Mouse (Mus musculus): ENCODE measurements around the gene Klhl32.
A peak's percentile ranks its signal among the peaks of the same experiment; 100 is the strongest.
"Not testable (repeated sequence)": the region's sequence is repeated elsewhere in the genome, so short reads cannot be mapped to it uniquely, and the experiment has no call there.

Klhl32 gene

DNA sequence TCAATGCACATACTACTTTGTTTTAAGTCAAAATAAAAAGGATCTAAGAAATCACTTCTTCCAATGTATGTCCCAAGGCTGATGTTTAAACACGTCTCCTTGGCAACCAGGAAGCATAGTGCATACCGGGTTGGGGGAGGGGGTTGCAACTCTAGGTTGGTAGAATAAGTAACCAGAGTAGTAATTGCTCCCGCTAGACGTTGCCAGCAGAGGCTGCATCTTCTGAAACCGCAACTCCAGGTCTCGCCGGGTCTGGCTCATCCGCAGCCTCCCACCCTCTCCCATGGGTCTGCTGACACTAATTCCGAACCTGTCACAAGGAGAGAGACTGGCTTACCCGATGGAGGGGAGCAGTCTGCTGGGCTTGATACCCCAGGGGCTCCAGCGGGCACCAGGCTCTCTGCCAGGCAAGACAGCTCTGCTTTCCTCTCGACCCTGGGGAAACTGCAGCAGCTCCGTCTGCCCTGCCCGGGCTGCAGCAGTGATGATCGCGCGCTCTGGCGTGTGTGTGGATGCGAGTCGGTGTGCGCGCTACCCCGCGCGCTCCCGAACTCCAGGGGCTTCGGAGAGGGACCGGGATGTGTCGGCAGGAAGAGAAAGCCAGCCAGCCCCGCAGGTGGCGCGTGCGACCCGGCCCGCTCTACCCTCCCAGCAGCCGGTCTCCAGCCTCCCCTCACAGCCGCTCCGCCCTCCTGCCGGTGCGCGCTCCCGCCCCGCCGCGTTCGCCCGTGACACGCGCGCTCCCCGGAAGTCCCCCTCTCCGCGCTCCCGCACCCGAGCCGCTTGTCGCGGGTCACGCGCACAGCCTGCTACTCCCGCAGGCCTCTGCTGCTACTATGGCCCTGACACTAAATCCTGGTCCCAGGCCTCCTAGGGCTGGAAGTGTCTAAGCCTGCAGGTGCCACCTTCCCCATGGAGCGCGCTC lies at the start of gene Klhl32:
Gene Klhl32, minus strand, starts transcription at position 724 of the 925 bp plus-strand sequence.
- peak; percentile 82 for DNase-seq

DNA sequence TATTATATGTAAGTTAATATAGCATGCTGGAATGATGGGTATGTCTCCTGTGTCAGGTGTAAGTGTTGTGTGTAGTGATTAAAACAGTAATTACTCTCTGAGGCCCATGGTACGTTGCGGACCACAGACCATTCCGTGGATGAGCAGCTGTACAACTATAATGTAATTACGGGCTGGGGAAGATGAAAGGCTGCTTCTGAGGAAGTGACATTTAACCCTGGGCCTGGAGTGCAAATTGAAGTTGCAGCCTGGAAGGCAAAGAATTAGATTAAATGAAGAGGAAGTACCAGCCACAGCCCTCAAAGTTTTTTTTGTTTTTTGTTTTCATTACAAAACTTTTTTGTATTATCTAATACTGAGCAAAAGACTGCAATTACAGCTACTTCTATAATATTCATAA lies 48.2 kb upstream of the Klhl32 start:
- no peak for DNase-seq

DNA sequence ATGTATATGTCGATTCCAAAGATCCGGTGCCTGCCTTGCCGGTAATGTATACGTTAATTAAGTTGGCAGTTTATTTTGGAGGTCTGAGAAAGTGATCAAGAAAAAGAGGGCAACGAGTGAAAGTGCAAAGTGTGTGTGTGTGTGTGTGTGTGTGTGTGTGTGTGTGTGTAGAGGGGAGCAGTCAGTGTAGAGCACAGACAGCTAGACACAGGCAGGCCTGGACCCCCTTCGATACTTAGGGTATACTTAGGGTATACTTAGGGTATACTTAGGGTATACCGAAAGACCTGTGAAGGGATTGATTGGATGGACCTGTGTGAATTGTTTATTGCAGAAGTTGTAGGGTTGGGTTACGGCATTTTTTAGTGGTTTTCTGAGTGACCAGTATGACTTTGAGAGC lies 47.7 kb upstream of the Klhl32 start:
- no peak for DNase-seq

DNA sequence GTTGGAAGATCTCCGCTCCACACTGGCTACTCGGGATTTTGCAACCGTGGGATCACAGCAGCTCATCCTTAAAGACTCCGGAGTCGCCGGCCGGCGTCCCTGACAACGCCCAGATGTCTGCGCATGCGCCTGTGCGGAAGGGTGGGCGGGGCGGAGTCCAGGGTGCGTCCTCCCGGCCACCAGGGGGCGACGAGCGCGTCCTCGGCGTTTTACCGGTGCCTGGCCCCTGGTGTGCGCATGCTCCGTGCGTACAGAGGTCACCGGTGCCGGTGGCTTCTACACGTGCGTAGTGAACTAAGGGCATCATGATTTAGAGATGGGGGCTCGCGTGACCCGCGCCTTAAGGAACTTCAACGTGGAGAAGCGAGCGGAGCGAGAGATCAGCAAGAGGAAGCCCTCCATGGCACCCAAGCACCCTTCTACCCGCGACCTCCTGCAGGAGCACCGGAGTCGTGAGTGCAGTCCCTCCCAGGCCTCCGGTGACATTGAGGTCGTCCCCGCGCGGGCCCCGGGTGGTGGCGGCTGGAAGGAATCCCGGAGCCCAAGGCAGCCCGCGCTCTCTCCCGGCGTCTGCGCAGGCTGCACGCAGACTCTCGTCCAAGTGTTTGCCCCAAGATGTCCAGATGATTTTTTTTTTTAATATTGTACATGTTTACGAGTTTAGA lies 47.1 kb upstream of the Klhl32 start, which contains the start of gene Ndufaf4:
Gene Ndufaf4, plus strand, starts transcription at position 233 of the 665 bp plus-strand sequence.
- peak; percentile 100 for DNase-seq

DNA sequence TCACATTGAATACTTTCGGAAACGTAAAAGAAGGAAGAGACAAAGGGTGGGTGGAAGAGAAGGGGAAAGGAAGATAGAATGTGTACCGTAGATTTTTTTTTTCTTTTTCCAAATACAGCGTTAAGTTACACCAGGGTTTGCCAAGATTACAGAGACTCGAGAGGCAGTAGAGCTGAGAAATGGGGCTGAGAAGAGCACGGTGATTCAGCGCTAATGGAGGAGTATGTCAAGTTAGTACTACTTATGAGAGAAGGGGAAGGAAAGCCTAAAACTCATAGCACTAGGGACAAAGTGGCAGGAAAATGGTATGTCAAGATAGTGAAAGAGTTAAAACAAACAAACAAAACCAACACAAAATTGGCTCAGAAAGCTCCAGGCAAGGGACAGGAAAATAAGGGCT lies 46.4 kb upstream of the Klhl32 start:
- no peak for DNase-seq

DNA sequence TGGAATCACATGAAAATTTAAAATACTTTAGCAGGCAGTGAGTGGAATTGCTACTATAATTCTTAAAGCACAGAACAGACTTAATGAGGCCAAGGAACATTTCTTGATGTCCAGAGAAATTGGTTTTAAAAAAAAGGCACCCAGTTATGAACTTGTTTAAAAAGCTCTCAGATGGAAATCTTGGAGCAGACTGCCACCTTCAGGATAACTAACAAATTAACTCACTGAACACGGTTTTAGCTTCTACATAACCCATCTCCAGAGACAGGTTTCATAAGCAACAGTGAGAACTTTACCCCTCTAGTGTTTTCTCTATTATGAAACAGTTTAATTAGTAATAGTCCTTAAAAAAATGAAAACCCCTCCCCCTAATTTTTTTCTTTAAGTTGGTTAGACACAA lies 45.9 kb upstream of the Klhl32 start:
- DNase-seq, result no peak

DNA sequence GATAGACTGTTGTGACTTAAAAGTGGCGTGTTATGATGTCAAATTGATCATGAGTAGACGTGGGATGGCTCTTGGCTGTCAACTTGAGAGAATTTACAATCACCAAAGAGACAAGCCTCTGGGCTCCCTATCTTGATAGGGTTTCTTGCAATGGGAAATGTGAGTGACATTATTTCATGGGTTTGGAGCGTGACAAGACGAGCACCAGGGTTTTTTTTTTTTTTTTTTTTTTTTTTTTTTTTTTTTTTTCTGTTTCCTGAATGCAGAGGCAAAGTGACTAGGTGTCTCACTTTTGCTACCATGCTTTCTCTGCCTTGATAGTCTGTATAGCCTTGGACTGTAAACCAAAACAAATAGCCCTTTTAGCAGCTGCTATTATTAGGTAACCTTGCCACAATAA lies 43.7 kb upstream of the Klhl32 start:
- no peak for DNase-seq

DNA sequence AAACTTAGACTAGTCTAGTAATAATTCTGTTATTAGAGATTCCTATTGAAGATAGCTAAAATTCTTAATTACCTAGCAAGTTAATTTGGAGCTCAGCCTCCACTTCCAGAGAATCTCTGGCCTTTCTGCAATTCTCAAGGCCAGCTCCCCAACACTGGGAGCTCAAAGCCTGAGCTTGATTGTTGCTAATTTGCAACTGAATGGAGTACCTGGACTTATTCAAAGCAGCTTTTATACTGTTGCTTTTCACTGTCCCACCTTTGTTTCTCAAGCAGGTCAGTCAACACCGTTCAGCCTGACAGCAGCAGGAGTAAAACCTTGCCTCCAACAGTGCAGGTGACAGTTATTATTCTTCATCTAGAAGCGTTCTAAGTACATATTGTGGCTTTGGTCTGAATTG lies 41.4 kb upstream of the Klhl32 start:
- not testable (repeated sequence) for DNase-seq

DNA sequence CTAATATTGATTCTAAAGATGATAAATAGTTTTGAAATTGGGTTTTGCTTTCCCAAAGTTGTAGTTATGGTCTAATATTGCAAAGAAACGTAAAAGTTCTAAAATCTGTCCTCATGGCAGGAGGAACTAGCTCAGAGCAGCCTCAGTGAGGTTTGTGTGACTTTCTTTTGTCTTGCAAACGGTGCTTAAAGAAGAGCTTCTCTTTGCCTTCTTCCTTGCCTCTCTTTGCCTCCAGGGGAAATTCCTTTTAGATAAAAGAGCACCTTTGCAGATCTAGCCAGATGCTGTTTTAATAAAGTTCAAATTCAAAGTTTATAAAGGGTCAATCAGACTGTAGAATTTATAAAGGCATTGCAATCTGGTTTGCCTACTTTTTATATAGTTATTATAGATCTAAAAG lies 38.5 kb upstream of the Klhl32 start:
- DNase-seq, result not testable (repeated sequence)

DNA sequence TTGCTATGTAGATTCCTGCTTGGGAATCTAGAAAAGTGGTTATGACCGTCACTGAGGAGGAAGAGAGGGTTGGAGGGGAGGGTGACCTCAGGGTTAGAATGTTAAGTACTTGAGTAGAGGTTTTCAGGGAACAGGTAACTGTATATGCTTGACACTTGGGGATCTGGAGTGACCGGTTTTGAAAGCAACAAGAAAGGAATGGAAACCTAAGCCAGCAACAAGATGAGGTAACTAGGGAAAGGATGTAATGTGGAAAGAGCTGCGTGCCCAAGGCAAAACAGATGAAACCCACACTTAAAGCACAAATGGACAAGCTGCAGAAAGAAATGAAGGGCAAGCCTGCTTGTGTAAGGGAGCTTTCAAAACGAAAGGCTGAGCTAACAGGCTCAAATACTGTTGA lies 18.3 kb upstream of the Klhl32 start:
- no peak for DNase-seq

DNA sequence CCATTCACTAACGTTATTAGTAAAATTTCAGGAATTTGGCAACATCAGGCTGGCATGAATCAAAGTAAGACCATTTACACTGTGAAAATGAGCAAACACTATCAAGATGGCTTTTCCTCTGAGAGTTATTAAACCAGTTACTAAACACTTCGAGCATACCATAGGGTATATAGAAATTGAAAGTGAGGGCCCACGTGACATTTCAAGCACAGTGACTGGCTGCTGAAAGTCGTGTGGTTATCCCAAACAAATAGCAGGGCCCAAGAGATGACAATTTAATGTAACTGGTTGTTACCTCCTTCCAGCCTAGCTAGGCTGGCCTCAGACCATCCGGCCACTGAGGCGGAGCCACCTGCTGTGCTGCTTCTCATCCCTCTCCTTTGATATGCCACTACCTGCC lies 14.8 kb upstream of the Klhl32 start:
- no peak for DNase-seq

DNA sequence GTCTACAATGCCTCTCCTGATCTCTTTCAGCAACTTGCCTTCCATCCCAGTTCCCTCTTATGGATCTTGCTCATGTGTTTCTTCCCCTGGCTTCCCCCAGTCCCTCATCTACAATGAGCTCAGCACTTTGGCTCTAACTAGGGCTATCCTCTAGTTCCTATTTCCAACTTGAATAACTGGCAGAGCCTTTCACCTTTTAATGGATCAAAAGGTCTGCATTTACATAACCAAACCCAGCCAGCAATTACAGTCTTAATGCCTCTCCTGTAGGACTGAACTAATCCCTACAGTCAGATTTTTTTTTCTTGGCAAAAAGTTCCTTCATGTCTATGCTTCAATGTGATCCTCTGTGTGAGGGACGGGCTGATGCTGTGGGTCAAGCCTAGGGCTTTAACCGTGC lies 3.5 kb downstream of the Klhl32 start:
- DNase-seq, result no peak

DNA sequence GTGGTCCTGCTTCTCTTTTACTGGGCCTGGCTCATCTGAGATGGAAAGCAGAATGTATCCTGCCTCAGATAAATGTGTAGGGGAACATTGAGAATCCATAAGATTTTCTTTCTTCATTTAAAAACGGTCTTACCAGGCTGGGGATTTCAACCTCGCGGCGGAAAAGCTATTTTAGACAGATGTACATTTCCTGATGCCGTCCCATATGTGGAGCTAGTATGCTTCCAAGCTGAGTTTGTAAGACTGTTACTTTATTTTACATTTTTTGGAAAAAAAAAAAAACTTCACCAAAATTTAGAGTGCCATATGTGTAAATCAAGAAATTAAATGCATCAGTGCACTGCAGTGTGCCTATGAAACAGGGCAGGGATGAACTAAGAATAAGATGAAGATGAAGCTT lies 5.4 kb downstream of the Klhl32 start:
- no peak for DNase-seq

DNA sequence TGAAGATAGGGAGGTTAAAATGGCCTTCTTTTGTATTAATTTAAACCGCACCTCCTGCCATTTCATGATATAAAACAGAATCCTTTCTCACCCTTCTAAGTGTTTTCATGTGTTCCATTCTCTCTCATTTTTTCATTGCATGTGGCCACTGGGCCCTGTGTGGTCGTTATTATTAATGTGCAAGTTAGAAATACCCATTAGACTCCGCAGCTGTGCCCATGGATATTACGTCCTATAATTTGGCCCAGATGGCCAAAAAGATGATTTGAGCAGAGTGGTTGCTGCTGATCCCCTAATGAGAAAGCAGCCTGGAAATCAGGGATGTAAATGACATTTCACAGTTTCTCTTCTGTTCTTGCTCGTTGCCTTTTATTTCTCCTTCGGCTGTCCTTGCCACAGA lies 12.4 kb downstream of the Klhl32 start:
- DNase-seq, result no peak

DNA sequence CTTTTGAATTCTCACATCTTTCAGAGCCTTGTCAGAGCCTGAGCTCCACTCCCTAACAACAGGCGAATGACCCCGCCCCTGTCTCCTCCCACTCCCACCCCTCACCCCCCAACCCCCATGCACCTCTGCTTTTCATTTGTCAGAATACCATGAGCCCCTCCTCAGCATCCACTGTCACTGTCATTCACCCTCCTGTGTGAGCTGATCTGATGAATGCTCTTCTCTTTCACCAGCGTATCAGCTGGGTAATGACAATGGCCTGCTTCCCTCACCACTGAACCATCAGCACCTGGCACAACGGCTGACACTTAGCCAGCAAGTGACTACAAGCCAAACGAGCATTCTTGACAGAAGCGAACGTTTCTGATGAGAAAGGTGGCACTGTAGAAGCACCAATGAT lies 15.4 kb downstream of the Klhl32 start:
- DNase-seq, result no peak

DNA sequence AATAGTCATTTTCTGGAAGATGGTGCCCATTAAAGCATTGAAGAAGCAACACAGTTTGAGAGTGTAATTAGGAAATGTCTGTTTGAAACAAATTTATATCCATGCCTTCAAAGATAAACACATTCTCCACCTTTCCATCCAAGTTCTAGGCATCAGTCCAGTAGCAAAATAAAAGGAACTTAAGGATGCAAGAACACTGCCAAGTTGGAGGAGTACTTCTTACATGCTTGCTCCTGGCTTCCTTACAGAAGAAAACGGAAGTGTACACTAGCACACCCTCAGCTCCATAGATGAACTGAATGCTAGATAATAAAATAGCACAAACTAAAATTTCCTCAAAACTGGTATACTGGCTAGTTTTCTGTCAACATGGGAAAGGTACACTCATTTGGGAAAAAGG lies 42.6 kb downstream of the Klhl32 start:
- no peak for DNase-seq

DNA sequence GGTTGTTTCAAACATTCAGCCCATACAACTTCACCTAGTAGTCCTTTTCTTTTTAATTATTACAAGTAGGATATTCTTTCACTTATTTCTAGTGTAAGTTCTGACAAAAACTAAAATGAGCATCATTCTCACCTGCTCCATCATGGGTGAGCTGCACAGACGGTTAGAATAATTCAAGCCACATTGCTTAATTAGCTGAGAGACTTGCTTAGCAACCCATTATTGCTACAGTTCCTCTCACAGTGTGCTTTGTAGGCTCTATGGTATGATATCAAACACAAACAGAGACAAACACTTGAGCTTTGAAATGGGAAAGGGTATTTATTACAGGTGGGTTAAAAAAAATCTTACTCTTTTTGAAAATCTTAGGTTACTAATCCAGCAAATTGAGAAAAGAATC lies 49.0 kb downstream of the Klhl32 start:
- no peak for DNase-seq

DNA sequence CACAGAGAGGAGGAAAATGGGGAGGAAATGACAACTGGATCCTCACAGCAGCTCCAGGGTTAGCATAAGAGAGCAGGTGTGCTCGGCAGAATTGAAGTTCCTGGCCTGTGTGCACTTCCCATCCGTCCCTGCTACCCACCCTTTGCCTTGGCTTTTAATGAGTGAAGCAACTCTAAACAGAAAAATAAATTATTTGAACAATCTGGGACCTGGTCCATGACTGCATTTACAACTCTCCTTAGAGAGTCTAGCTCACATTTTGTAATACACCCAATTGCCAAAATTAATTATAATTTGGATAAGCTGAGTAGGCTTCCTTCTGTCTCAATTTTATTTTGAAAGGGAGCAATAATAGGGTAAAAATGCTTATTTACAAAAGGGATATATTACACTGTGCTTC lies 49.6 kb downstream of the Klhl32 start:
- DNase-seq, result no peak

DNA sequence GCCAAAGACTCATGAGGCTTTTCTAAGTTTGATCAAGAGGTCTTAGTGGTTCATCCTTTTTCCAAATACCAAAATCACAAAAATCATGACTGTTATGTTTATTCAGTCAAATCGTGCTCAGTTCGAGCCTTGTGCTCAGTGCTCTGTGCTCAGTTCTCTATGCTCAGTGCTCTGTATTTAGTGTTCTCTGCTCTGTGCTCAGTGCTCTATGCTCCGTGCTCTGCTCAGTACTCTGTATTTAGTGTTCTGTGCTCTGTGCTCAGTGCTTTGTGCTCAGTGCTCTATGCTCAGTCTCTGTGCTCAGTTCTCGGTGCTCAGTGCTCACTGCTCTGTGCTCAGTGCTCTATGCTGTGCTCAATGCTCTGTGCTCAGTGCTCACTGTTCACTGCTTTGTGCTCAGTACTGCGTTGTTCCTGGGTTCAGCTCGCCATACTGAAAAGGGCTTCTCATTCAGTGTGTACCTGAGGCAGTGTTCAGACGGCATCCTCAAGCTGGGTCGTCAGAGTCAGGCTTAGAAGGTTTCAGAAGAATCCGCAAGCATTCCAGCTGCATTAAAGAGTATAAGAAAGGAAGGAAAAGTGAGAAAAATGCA lies 50.5 kb downstream of the Klhl32 start:
- DNase-seq, result no peak

DNA sequence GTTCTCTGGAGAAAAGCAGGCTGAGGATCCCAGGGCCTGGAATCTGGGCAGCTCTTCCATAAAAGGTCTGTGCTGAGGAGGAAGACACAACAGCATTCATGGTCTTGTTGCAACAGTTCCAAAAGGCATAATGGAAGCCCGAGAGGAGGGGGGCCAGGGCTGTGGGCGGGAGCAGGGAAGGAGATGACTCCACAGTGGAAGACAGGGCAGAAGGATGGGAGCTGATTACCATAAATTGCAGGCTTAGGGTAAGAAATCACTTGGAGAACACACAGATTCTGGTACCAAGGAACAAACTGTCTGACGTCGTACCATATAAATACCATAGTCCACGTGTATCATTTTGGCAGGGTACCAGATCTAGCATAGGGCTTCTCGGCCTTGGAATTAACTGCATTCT lies 51.9 kb downstream of the Klhl32 start:
- peak; percentile 23 for DNase-seq

DNA sequence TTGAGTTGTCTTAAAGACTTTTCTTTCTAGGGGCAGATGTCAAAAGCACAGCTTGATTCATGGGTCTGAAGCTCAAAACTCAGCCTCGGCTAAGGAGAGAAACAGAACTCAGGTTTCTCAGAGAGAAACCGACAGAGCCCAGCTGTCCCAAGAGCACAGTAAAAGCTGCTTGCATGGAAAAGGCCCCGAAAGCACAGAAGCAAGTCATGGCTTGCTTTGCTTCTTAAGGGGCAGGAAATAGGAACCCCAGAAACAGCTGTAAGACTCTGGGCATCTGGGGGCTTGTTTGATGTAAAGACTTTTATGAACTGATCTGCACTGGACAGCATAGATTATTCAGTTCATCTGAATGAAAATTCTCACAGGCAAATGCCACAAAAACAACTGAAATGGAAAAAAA lies 53.1 kb downstream of the Klhl32 start:
- no peak for DNase-seq

DNA sequence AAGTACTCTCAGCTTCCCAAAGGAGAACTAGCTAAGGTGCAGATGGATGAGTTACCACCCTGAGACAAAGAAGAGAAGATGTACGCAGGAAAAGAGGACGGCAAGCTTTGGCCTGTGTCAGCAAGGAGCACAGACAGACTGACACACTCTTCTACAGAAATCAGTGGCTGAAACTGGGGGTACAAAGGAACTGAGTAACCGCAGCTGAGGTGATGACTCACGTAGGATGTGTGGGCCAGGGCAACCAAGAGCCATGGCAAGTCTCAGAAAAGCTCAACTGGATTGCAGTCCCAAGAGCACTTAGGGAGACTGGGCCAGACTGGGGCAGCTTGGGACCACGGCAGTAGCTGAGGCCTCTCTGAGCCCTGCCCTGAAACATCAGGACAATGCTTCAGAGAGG lies 53.6 kb downstream of the Klhl32 start:
- no peak for DNase-seq

DNA sequence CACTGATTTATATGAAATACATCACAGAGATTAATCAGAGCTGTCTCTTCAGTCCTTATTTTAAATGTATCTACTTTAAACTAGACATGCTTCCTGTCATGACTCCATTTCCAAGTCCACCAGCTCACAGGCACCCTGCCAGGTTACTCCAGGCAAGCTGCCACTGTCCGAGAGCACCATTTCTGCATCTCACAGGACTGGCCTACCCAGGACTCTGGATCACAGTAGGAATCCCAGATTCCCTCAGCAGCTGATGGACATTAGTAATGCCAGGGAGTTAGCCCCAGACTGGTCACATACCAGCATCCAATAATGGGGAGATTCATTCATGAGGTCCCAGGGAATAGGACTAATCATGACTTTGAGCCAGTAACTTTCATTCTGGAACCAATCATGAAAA lies 54.7 kb downstream of the Klhl32 start:
- DNase-seq, result peak; percentile 19

DNA sequence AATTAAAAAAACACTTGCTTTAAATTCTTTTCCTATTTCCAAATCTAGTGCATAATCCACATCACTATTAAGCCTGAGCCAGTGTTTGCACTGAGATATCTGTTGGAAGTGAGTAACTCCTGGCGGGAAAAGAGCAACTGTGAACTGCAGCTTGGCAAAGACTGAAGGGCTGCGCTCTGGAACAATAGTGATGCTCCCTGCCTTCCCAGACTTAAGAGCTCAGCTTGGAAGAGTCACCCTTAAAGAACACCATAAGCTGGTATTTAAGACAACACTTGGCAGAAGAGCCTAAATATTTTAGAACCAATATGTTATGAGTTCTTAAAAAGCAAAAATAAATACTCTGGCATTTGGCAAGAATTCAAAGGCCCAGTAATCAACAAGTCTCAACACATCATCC lies 55.7 kb downstream of the Klhl32 start:
- no peak for DNase-seq

Measured in right cerebral cortex, postnatal 14 days (tissue).